Mouse (Mus musculus): ENCODE data around the gene Anapc15. TPM values are rescaled to one million over a fixed set of nuclear protein-coding genes. Genes with fewer than 3 reads are reported as not detected.

Gene Anapc15
- polyA plus RNA-seq, 1 experiment from 2014 or later: 36.3 TPM

- ATAC-seq (ENCODE audit: low read depth): no peak
- H3K36me3 ChIP-seq (ENCODE audit: control insufficient read depth, insufficient read depth): no peaks in the 10 kb centered on the region
- H3K9ac ChIP-seq (ENCODE audit: low read depth, low read length): no peak overlapping the region
- WGBS (ENCODE audit: insufficient replicate concordance): 77% methylated on average over 8 of the region's 8 CpGs
- H3K4me3 ChIP-seq (ENCODE audit: low read depth, low read length): no peak overlapping the region
- no peak overlapping the region for H3K4me2 ChIP-seq (ENCODE audit: low read depth, low read length)
- peaks cover 5% of the 10 kb centered on the region for H3K27me3 ChIP-seq (ENCODE audit: control insufficient read depth, insufficient read depth, low read depth, low read length)
- H3K27ac ChIP-seq (ENCODE audit: low read length): no peak overlapping the region
- H3K9me3 ChIP-seq (replicated peaks; ENCODE audit: control insufficient read depth, low read length): no peaks in the 10 kb centered on the region
- H3K4me1 ChIP-seq (ENCODE audit: control insufficient read depth, low read depth, low read length): no peaks in the 10 kb centered on the region; the same call in none of the 2 replicates
Observed at GRCm38 (mm10) chr7:101831437-101831836, 32.1 kb upstream of the Anapc15 start.

- ATAC-seq (ENCODE audit: low read depth): no peak
- no peaks in the 10 kb centered on the region for H3K9me3 ChIP-seq (replicated peaks; ENCODE audit: control insufficient read depth, low read length)
- no peak overlapping the region for H3K4me3 ChIP-seq (ENCODE audit: low read depth, low read length)
- H3K9ac ChIP-seq (ENCODE audit: low read depth, low read length): no peak overlapping the region
- WGBS (ENCODE audit: insufficient replicate concordance): 68% methylated on average over 4 of the region's 4 CpGs
- H3K36me3 ChIP-seq (ENCODE audit: control insufficient read depth, insufficient read depth): no peaks in the 10 kb centered on the region
- no peak overlapping the region for H3K4me2 ChIP-seq (ENCODE audit: low read depth, low read length)
- H3K4me1 ChIP-seq (ENCODE audit: control insufficient read depth, low read depth, low read length): no peaks in the 10 kb centered on the region; the same call in none of the 2 replicates
- H3K27ac ChIP-seq (ENCODE audit: low read length): no peak overlapping the region
- H3K27me3 ChIP-seq (ENCODE audit: control insufficient read depth, insufficient read depth, low read depth, low read length): peaks cover 14% of the 10 kb centered on the region
Observed at GRCm38 (mm10) chr7:101832372-101832771, 31.1 kb upstream of the Anapc15 start.

GRCm38 (mm10) chr7:101833352-101833751 is 30.2 kb upstream of the Anapc15 start:
- Histone ChIP-seq H3K9me3 (replicated peaks; ENCODE audit: control insufficient read depth, low read length) (no peaks in the 10 kb centered on the region), H3K4me1 (ENCODE audit: control insufficient read depth, low read depth, low read length) (no peaks in the 10 kb centered on the region; the same call in none of the 2 replicates), H3K27ac (ENCODE audit: low read length) (no peak overlapping the region), H3K27me3 (ENCODE audit: control insufficient read depth, insufficient read depth, low read depth, low read length) (peaks cover 24% of the 10 kb centered on the region), H3K4me3 (ENCODE audit: low read depth, low read length) (no peak overlapping the region), H3K9ac (ENCODE audit: low read depth, low read length) (no peak overlapping the region), H3K4me2 (ENCODE audit: low read depth, low read length) (no peak overlapping the region), H3K36me3 (ENCODE audit: control insufficient read depth, insufficient read depth) (no peaks in the 10 kb centered on the region)
- WGBS (ENCODE audit: insufficient replicate concordance): 66% methylated on average over 5 of the region's 5 CpGs
- no peak for ATAC-seq (ENCODE audit: low read depth)

- no peaks in the 10 kb centered on the region; the same call in none of the 2 replicates for H3K4me1 ChIP-seq (ENCODE audit: control insufficient read depth, low read depth, low read length)
- peaks cover 31% of the 10 kb centered on the region for H3K27me3 ChIP-seq (ENCODE audit: control insufficient read depth, insufficient read depth, low read depth, low read length)
- 56% methylated on average over 3 of the region's 3 CpGs for WGBS (ENCODE audit: insufficient replicate concordance)
- no peak overlapping the region for H3K27ac ChIP-seq (ENCODE audit: low read length)
- ATAC-seq (ENCODE audit: low read depth): no peak
- no peak overlapping the region for H3K4me2 ChIP-seq (ENCODE audit: low read depth, low read length)
- no peaks in the 10 kb centered on the region for H3K9me3 ChIP-seq (replicated peaks; ENCODE audit: control insufficient read depth, low read length)
- H3K9ac ChIP-seq (ENCODE audit: low read depth, low read length): no peak overlapping the region
- no peak overlapping the region for H3K4me3 ChIP-seq (ENCODE audit: low read depth, low read length)
- H3K36me3 ChIP-seq (ENCODE audit: control insufficient read depth, insufficient read depth): no peaks in the 10 kb centered on the region
Observed at GRCm38 (mm10) chr7:101833916-101834584, 29.5 kb upstream of the Anapc15 start.

- no peak overlapping the region for H3K4me3 ChIP-seq (ENCODE audit: low read depth, low read length)
- H3K4me1 ChIP-seq (ENCODE audit: control insufficient read depth, low read depth, low read length): no peaks in the 10 kb centered on the region; the same call in none of the 2 replicates
- no peak overlapping the region for H3K4me2 ChIP-seq (ENCODE audit: low read depth, low read length)
- no peak overlapping the region for H3K9ac ChIP-seq (ENCODE audit: low read depth, low read length)
- no peaks in the 10 kb centered on the region for H3K9me3 ChIP-seq (replicated peaks; ENCODE audit: control insufficient read depth, low read length)
- H3K36me3 ChIP-seq (ENCODE audit: control insufficient read depth, insufficient read depth): no peaks in the 10 kb centered on the region
- WGBS (ENCODE audit: insufficient replicate concordance): 69% methylated on average over 3 of the region's 3 CpGs
- no peak overlapping the region for H3K27ac ChIP-seq (ENCODE audit: low read length)
- ATAC-seq (ENCODE audit: low read depth): no peak
- peaks cover 32% of the 10 kb centered on the region for H3K27me3 ChIP-seq (ENCODE audit: control insufficient read depth, insufficient read depth, low read depth, low read length)
Observed at GRCm38 (mm10) chr7:101834903-101835302, 28.6 kb upstream of the Anapc15 start.

- Histone ChIP-seq H3K4me1 (ENCODE audit: control insufficient read depth, low read depth, low read length) (no peaks in the 10 kb centered on the region; the same call in none of the 2 replicates), H3K27ac (ENCODE audit: low read length) (no peak overlapping the region), H3K27me3 (ENCODE audit: control insufficient read depth, insufficient read depth, low read depth, low read length) (peaks cover 32% of the 10 kb centered on the region), H3K9ac (ENCODE audit: low read depth, low read length) (no peak overlapping the region), H3K4me3 (ENCODE audit: low read depth, low read length) (peak overlapping the region; percentile 67; the same call in 1 of the 2 replicates), H3K36me3 (ENCODE audit: control insufficient read depth, insufficient read depth) (no peaks in the 10 kb centered on the region), H3K9me3 (replicated peaks; ENCODE audit: control insufficient read depth, low read length) (no peaks in the 10 kb centered on the region), H3K4me2 (ENCODE audit: low read depth, low read length) (peak overlapping the region; percentile 73; the same call in 1 of the 2 replicates)
- no peak for ATAC-seq (ENCODE audit: low read depth)
- 40% methylated on average over 5 of the region's 5 CpGs for WGBS (ENCODE audit: insufficient replicate concordance)
Observed at GRCm38 (mm10) chr7:101835457-101836109, 27.9 kb upstream of the Anapc15 start.

GRCm38 (mm10) chr7:101836271-101837153 is 27.0 kb upstream of the Anapc15 start:
- H3K4me3 ChIP-seq (ENCODE audit: low read depth, low read length): peak overlapping the region; percentile 67
- H3K27me3 ChIP-seq (ENCODE audit: control insufficient read depth, insufficient read depth, low read depth, low read length): peaks cover 32% of the 10 kb centered on the region
- H3K9me3 ChIP-seq (replicated peaks; ENCODE audit: control insufficient read depth, low read length): no peaks in the 10 kb centered on the region
- H3K4me1 ChIP-seq (ENCODE audit: control insufficient read depth, low read depth, low read length): no peaks in the 10 kb centered on the region; the same call in none of the 2 replicates
- H3K27ac ChIP-seq (ENCODE audit: low read length): peak overlapping the region; percentile 52; the same call in 1 of the 2 replicates
- H3K9ac ChIP-seq (ENCODE audit: low read depth, low read length): peak overlapping the region; percentile 66
- peak; percentile 25; the same call in 1 of the 2 replicates for ATAC-seq (ENCODE audit: low read depth)
- peak overlapping the region; percentile 73 for H3K4me2 ChIP-seq (ENCODE audit: low read depth, low read length)
- under 1% methylated on average over 56 of the region's 63 CpGs for WGBS (ENCODE audit: insufficient replicate concordance)
- no peaks in the 10 kb centered on the region for H3K36me3 ChIP-seq (ENCODE audit: control insufficient read depth, insufficient read depth)

GRCm38 (mm10) chr7:101837154-101837605 is 26.3 kb upstream of the Anapc15 start:
- Histone ChIP-seq H3K9me3 (replicated peaks; ENCODE audit: control insufficient read depth, low read length) (no peaks in the 10 kb centered on the region), H3K27me3 (ENCODE audit: control insufficient read depth, insufficient read depth, low read depth, low read length) (peaks cover 32% of the 10 kb centered on the region), H3K27ac (ENCODE audit: low read length) (no peak overlapping the region), H3K4me2 (ENCODE audit: low read depth, low read length) (peak overlapping the region; percentile 73), H3K9ac (ENCODE audit: low read depth, low read length) (peak overlapping the region; percentile 66), H3K4me1 (ENCODE audit: control insufficient read depth, low read depth, low read length) (no peaks in the 10 kb centered on the region; the same call in none of the 2 replicates), H3K4me3 (ENCODE audit: low read depth, low read length) (peak overlapping the region; percentile 67), H3K36me3 (ENCODE audit: control insufficient read depth, insufficient read depth) (no peaks in the 10 kb centered on the region)
- no peak for ATAC-seq (ENCODE audit: low read depth)
- WGBS (ENCODE audit: insufficient replicate concordance): 1% methylated on average over 20 of the region's 20 CpGs
